Mouse (Mus musculus) olfactory bulb, adult 2 months (tissue): ENCODE data around the gene Gm21060. TPM values are rescaled to one million over a fixed set of nuclear protein-coding genes. Genes with fewer than 3 reads are reported as not detected.
"Not testable (repeated sequence)": the region's sequence is repeated elsewhere in the genome, so short reads cannot be mapped to it uniquely, and the experiment has no call there.

Experiments used
- H3K27ac ChIP-seq: fragments of 200-500 bp; 2 replicates; pipeline ENCODE4 v1.5.1; 2012; ENCODE audit warnings: low read depth, low read length; ENCODE audit not compliant: insufficient read depth
- H3K4me1 ChIP-seq: fragments of 200-500 bp; 2 replicates; pipeline ENCODE4 v1.6.1; 2012; ENCODE audit warnings: low read length; ENCODE audit not compliant: control insufficient read depth, insufficient read depth
- H3K4me3 ChIP-seq: fragments of 200-500 bp; 2 replicates; pipeline ENCODE4 v1.5.1; 2012; ENCODE audit warnings: mild to moderate bottlenecking, low read depth, low read length, moderate library complexity; ENCODE audit not compliant: insufficient read depth
- CTCF ChIP-seq: fragments of 200-500 bp; IDR thresholded peaks from 2 replicates; pipeline ENCODE4 v1.5.1; 2012; ENCODE audit warnings: low read depth, mild to moderate bottlenecking, low read length, moderate library complexity; ENCODE audit not compliant: insufficient read depth
- POLR2A ChIP-seq: fragments of 200-500 bp; IDR thresholded peaks from 2 replicates; pipeline ENCODE4 v1.6.1; 2012; ENCODE audit warnings: mild to moderate bottlenecking, low read depth, low read length, moderate library complexity; ENCODE audit not compliant: insufficient read depth
- WGBS: fragments of 180-500 bp; shearing (Covaris S2); methylation state at CpG from one replicate; pipeline ENCODE4 v1.1.7; 2018; 5-methylcytosine and 5-hydroxymethylcytosine counted together
- polyA plus RNA-seq: library from polyadenylated mRNA; stranded (reverse); fragments of >200 nt; gene quantifications from 2 replicates; pipeline ENCODE4 v1.2.4, GENCODE M21; 2012; ENCODE audit warnings: low replicate concordance; ENCODE audit not compliant: missing spikeins, insufficient read depth, insufficient read length

Gm21060 gene
- polyA plus RNA-seq = not detected in 2 replicates

- no peak for TF ChIP-seq POLR2A
- no peak for TF ChIP-seq CTCF
- no peaks in the 10 kb centered on the region for H3K4me1 ChIP-seq
- H3K4me3 ChIP-seq = no peak within 1 kb of the TSS
- WGBS = 93% methylated on average over 2 of the region's 2 CpGs
- no peak within 1 kb of the TSS for H3K27ac ChIP-seq
Measured at GRCm38 (mm10) chr19:61296969-61297368, at the start of gene Gm21060. Gene Gm21060 (minus strand): TSS chr19:61297069.

DNA sequence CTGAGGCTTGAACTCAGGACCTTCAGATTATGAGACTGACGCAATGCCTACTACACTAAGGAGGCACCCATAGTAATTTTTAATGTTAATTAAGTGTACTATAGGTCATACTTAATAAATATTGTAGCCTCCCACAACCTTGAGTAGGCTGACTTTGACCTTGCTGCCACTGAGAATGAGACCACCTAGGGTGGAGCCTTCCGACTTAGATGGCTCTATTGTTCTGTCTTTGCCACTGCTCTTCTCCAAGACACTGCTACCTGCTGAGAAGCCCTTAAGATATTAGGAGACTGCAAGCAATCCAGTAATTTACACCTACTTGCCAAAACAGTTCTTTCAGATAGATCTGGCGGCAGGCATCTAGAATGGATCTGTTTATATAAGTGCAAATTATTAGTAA is 24.0 kb upstream of the Gm21060 start:
- H3K4me1 ChIP-seq, H3K4me3 ChIP-seq, H3K27ac ChIP-seq: not testable (repeated sequence)
- 82% methylated on average over 3 of the region's 3 CpGs for WGBS

DNA sequence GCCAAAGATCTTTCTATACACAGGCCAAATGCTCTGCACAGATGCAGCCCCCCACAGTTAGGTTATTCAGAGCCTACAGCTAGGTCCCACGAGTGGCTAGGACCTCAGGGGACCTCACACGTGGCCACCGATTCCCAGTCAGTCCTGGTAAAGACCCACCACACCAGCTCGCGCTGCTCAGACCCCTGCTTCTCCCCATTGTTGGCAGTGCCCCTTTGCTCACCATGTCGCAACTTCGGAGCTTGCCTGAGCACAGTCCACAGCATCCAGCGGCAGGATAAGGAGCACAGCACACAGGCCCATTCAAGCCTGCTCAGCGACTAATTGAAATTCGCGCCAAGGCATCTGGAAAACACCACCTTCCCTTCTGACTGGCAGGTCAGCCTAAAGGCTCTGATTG is 16.3 kb upstream of the Gm21060 start:
- not testable (repeated sequence) for H3K4me3 ChIP-seq, H3K27ac ChIP-seq, H3K4me1 ChIP-seq
- 25% methylated on average over 11 of the region's 11 CpGs for WGBS

- H3K4me3 ChIP-seq, H3K27ac ChIP-seq, H3K4me1 ChIP-seq: not testable (repeated sequence)
- WGBS = 92% methylated on average over 10 of the region's 10 CpGs
Measured at GRCm38 (mm10) chr19:61312400-61312799, 15.5 kb upstream of the Gm21060 start.

- not testable (repeated sequence) for H3K27ac ChIP-seq, H3K4me1 ChIP-seq, H3K4me3 ChIP-seq
- WGBS = 47% methylated on average over 1 of the region's 1 CpGs
Measured at GRCm38 (mm10) chr19:61308083-61308482, 11.2 kb upstream of the Gm21060 start.

DNA sequence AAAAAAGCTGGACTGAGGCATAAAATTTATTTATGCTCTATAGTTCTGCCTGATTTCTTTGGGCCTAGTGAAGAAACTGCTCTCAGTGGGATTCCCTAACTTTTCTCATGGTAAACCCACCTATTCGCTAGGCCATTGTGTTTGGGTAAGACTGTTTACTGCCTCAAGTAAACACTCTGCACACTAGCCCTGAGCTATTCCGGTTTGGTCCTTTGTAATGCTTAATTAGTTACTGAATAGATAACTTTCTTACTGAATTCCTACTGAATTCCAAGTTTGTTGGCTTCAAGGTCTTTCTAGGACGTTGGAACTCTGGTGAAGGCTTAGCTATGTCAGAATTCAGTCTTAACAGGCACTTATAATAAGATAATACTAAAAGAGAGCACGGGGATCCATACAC is 11.8 kb downstream of the Gm21060 start:
- H3K27ac ChIP-seq, H3K4me3 ChIP-seq, H3K4me1 ChIP-seq: not testable (repeated sequence)
- 47% methylated on average over 4 of the region's 4 CpGs for WGBS

- 48% methylated on average over 1 of the region's 1 CpGs for WGBS
- Histone ChIP-seq H3K4me3 (no peak overlapping the region), H3K27ac (no peak overlapping the region), H3K4me1 (no peaks in the 10 kb centered on the region)
- no peak for TF ChIP-seq POLR2A
- no peak for TF ChIP-seq CTCF
Measured at GRCm38 (mm10) chr19:61283581-61283980, 13.3 kb downstream of the Gm21060 start.

DNA sequence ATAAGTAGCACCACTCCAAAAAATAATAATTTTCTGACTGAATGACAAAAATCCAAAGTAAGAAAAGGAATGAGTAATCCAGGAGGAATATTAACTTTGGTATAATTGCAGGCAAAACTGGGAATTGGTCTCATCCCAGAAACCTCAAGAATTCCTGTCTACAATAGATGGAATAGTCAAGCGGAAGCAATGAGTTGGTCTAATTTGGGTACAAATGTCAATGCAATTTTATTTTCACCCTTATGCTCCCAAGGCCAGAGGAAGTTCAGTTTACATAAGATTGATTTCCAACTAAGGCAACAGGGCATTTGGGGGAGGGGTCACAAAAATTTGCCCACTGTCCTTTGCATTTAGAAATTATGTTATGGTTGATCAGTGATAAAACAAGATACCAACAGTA is 21.4 kb downstream of the Gm21060 start:
- Histone ChIP-seq H3K4me3 (no peak overlapping the region), H3K4me1 (no peaks in the 10 kb centered on the region), H3K27ac (no peak overlapping the region)
- no peak for TF ChIP-seq POLR2A
- no peak for TF ChIP-seq CTCF
- 89% methylated on average over 1 of the region's 1 CpGs for WGBS

- 39% methylated on average over 11 of the region's 11 CpGs for WGBS
- not testable (repeated sequence) for H3K4me3 ChIP-seq, H3K27ac ChIP-seq, H3K4me1 ChIP-seq
Measured at GRCm38 (mm10) chr19:61269141-61269540, 27.7 kb downstream of the Gm21060 start.

DNA sequence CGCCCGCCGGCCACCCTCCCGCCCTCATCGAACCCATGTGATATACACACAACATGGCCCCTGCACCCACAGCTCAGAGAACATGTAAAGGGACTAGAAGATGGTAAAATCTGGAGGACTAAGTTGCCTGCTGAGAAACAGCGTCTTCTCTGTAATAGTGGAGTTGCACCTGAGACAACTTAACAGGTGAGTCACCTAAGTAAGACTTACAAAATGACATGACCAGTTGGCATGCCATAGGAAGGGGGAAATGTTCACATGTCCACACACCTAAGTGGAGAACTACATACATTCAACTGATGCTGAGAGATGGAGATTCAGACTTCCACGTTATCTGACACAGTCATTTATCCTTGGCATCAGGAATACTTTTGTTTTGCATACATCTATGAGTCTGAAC is 29.7 kb downstream of the Gm21060 start:
- Histone ChIP-seq H3K4me1 (no peaks in the 10 kb centered on the region), H3K27ac (no peak overlapping the region), H3K4me3 (no peak overlapping the region)
- WGBS = 20% methylated on average over 7 of the region's 7 CpGs
- no peak for TF ChIP-seq CTCF
- no peak for TF ChIP-seq POLR2A

DNA sequence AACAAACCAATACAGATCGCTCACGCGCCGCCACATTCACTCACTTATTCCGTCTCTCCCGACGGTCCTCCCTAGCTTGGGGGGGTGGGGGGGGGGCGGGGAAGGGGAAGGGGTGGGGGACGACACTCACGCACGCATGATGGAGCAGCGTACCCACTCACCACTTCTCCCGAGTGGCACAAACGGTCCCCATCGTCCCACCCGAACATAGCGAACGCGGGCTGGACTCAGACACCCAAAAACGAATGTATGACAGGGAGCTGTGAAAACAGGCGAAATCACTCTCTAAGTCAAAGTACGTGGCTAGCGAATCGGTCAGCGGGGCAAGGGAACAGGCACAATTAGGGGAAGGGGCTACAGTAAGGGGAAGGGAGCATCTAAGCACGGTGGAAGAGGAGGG is 30.2 kb downstream of the Gm21060 start:
- Histone ChIP-seq H3K4me3 (no peak overlapping the region), H3K4me1 (no peaks in the 10 kb centered on the region), H3K27ac (no peak overlapping the region)
- TF ChIP-seq CTCF = no peak
- no peak for TF ChIP-seq POLR2A
- WGBS = 4% methylated on average over 26 of the region's 26 CpGs
